Mouse (Mus musculus) right cerebral cortex, adult 18-20 months (tissue): ENCODE results near the gene Ppp1r15b.

Experiments
- DNase-seq: peaks from one replicate; pipeline ENCODE4 v3.0.0; 2022; ENCODE audit warnings: mixed read lengths

The Ppp1r15b gene

DNA sequence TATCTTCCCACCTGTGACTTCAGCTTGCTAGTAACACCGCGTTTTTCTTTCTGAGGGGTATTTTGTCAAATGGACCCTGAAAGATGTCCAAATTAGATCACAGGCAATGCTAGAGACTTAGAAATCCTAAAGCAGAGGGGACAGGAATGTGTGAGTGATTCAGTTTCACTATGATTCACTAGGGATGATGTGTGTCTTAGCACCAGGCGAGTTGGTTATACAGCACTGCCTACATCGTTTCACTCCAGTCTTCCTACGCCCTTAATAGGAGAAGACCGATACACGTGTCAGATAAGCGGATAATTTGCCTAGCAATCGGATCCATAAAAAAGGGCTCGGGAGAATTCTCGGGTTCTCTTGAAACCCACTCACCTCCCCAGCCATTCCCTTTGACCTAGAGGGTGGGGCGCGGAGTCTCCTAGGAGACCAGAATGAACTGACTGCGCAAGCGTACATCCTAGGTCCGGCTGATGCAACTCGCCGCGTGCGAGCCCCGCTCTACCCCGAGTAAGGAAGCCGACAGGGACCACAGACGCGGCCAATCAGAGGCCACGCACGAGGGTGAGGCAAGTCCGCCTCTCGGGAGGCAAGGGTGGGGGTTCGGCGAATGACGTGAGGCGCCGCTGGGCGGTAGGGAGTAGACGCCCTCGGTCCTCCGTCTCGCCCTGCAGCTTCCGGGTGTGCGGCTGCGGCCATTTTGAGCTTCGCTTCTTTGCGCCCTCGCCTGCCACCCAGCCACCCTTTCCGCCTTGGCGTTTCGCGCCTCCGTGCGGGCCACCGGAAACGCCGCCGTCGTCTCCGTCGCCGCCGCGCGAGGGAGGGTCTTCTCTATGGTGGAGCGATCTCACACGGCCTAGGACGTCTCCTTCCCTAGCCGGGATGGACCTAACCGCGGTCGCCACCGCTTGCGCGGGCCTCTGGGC, at the start of gene Ppp1r15b:
Ppp1r15b (plus strand) TSS at position 506 of the 923 bp plus-strand sequence.
- DNase-seq = peak; percentile 100

GRCm38 (mm10) chr1:133083003-133083546, 47.9 kb upstream of the Ppp1r15b start:
- no peak for DNase-seq

- DNase-seq = no peak
Observed at GRCm38 (mm10) chr1:133083942-133084625, 46.9 kb upstream of the Ppp1r15b start.

GRCm38 (mm10) chr1:133084708-133085416, 46.1 kb upstream of the Ppp1r15b start:
- DNase-seq = no peak

- DNase-seq = no peak
Observed at GRCm38 (mm10) chr1:133085417-133085742, 45.6 kb upstream of the Ppp1r15b start.

GRCm38 (mm10) chr1:133086804-133087203, 44.1 kb upstream of the Ppp1r15b start:
- no peak for DNase-seq

GRCm38 (mm10) chr1:133087206-133087905, 43.6 kb upstream of the Ppp1r15b start:
- peak; percentile 34 for DNase-seq

- DNase-seq = no peak
Observed at GRCm38 (mm10) chr1:133088196-133088595, 42.7 kb upstream of the Ppp1r15b start.

DNA sequence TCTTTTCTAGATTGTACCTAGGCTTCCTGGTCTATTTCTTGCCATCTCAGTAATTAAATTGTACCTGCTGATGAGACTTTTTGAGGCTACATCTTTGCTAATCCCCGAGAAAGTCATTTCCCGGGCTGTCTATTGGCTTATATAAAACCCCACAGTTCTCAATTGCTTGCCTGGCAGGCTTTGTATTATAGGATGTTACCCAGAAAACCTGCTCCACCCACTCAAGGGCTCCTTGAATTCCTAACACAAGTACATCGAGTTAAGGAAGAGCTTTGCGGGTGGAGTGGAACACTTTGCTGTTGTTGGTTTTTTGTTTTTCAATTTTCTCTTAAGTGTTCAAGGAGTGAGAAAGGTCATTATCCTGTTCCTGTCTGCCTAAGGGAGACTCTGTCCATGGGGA, 41.5 kb upstream of the Ppp1r15b start:
- DNase-seq = peak; percentile 20

DNA sequence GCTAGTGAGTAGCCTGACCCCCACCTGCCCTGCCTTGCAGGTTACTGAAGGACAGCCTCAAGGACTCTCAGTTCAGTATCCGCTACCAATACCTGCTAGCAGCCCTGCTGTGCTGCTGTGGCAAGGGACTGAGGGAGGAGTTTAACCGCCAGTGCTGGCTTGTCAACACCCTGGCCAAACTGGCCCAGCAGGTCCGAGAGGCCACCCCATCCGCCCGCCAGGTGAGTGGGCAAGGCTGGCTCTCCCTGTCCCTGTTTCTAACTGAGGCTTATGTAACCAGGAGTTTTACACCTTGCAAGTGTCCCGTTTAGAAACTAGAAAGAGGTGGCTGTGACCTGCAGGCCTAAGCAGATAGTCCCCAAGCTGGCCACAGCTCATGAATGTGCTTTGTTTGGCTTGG, 40.3 kb upstream of the Ppp1r15b start:
- DNase-seq = no peak

DNA sequence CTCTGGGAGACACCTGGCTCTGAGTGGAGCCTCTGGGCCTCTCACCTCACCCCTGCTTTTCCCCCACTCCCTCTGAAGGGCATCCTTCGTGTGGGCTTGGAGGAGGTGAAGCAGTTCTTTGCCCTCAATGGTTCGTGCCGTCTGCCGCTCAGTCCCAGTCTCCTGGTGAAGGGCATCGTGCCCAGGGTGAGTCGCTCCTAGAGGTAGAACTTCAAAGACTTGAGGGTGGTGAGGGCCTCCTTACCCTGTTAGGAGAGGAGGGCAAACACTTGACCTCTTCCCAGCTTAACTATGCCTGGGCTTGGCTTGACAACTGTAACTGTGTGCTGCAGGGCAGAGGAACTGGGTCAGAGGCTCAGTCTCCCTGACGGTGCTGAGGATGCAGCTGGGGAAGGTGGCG, 39.5 kb upstream of the Ppp1r15b start:
- no peak for DNase-seq

- no peak for DNase-seq
Observed at GRCm38 (mm10) chr1:133093719-133094118, 37.2 kb upstream of the Ppp1r15b start.

- DNase-seq = peak; percentile 75
Observed at GRCm38 (mm10) chr1:133100980-133101798, 29.8 kb upstream of the Ppp1r15b start.

- no peak for DNase-seq
Observed at GRCm38 (mm10) chr1:133102108-133102507, 28.8 kb upstream of the Ppp1r15b start.

GRCm38 (mm10) chr1:133103315-133103714, 27.6 kb upstream of the Ppp1r15b start:
- no peak for DNase-seq

GRCm38 (mm10) chr1:133103871-133104270, 27.1 kb upstream of the Ppp1r15b start:
- DNase-seq = no peak

GRCm38 (mm10) chr1:133116108-133116507, 14.8 kb upstream of the Ppp1r15b start:
- DNase-seq = no peak

- DNase-seq = no peak
Observed at GRCm38 (mm10) chr1:133118127-133118526, 12.8 kb upstream of the Ppp1r15b start.

DNA sequence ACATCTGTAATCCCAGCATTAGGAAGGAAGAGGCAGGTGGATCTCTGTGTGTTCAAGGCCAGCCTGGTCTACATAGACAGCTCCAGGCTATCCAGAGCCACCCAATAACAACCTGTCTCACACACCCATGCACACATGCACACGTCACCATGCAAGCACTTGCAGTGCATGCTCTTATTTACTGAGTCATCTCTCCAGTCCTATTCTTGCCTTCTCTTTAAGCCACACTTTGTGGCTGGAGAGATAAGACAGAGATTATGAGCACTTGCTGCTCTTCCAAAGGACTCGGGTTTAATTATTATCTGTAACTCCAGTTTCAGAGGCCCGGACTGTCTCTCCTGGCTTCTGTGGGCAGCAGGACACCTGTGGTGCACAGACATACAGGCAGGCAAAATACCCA, 12.1 kb upstream of the Ppp1r15b start:
- no peak for DNase-seq

GRCm38 (mm10) chr1:133119931-133120712, 10.8 kb upstream of the Ppp1r15b start:
- DNase-seq = no peak

GRCm38 (mm10) chr1:133121246-133121645, 9.7 kb upstream of the Ppp1r15b start:
- DNase-seq = no peak
